Mouse (Mus musculus) olfactory bulb, adult 2 months (tissue): ENCODE results near the gene Dctn1.

Source experiments
- CTCF ChIP-seq: fragments of 200-500 bp; IDR thresholded peaks from 2 replicates; pipeline ENCODE4 v1.5.1; 2012; ENCODE audit warnings: low read depth, mild to moderate bottlenecking, low read length, moderate library complexity; ENCODE audit not compliant: insufficient read depth
- POLR2A ChIP-seq: fragments of 200-500 bp; IDR thresholded peaks from 2 replicates; pipeline ENCODE4 v1.6.1; 2012; ENCODE audit warnings: mild to moderate bottlenecking, low read depth, low read length, moderate library complexity; ENCODE audit not compliant: insufficient read depth

DNA sequence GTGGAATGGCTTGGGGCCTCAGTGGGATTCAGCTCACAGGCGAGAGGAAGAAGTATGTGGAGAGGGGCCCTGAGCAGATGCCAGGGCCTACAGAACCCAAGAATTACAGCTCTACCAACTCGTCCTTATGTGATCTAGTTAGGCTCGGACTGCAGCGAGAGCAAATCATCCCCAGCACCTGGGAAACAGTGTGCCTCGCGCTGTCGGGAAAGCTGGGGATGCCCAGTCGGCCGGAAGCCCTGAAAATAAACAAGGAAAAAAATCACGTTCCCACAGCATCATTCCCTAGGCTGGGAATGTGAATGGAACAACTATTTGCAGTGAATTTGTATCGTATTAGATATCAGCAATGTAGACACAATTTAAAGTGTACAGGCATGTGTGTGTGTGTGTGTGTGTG, 40.6 kb downstream of the Dctn1 start:
- TF ChIP-seq CTCF (no peak), POLR2A (no peak)
